Mouse (Mus musculus): ENCODE measurements around the gene Sept9. TPM values are rescaled to one million over a fixed set of nuclear protein-coding genes. Genes with fewer than 3 reads are reported as not detected.
A peak's percentile ranks its signal among the peaks of the same experiment; 100 is the strongest.
"Not testable (repeated sequence)": the region's sequence is repeated elsewhere in the genome, so short reads cannot be mapped to it uniquely, and the experiment has no call there.

Sept9 gene
- polyA plus RNA-seq, 1 experiment from 2014 or later: 165 TPM

GRCm38 (mm10) chr11:117335146-117335545 lies 135.7 kb downstream of the Sept9 start:
- H3K4me1 ChIP-seq: peaks cover 70% of the 10 kb centered on the region
- 94% methylated on average over 2 of the region's 2 CpGs for WGBS
- H3K9ac ChIP-seq: no peak overlapping the region
- peak overlapping the region; percentile 87 for H3K4me2 ChIP-seq (replicated peaks)
- ATAC-seq (ENCODE audit: low FRiP score, low read depth): no peak
- no peak overlapping the region for H3K27ac ChIP-seq
- no peaks in the 10 kb centered on the region for H3K27me3 ChIP-seq (replicated peaks)
- H3K4me3 ChIP-seq: no peak overlapping the region
- H3K9me3 ChIP-seq: no peaks in the 10 kb centered on the region
- H3K36me3 ChIP-seq: peaks cover 2% of the 10 kb centered on the region; the same call in 1 of the 2 replicates

DNA sequence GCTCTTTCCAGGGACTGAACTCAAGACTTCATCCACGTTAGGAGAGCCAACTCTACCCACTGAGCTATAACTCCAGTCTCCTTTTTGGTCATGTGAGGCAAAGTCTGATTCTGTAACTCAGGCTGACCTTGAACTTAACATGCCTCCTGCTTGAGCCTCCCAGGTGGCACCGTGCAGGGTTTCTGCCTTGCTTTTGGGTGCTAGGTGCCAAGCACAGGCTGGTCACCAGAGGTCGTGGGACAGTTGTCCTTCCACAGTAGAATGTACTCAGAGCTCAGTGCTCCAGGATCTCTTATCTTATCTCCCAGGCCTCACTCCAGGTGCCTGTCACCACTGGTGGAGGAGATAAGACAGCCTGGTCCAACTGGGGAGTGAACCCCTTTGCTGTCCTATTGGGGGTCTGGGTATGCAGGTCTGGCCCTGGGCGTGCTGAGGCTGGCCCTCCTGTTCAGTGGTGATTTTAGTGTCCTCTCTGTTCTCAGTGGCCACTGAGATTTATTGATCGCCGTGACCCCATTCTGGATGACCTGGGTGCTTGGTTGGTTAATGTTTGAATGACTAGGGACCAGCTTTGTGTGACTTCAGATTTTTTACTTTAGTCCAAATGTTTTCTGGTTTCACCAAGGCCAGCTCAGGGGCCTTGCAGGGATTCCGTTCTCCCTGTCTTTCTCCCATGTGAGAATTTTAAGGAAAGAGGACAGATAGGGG lies 136.8 kb downstream of the Sept9 start:
- Histone ChIP-seq H3K4me2 (replicated peaks) (no peak overlapping the region; the same call in 1 of the 2 replicates), H3K9me3 (no peaks in the 10 kb centered on the region), H3K4me3 (no peak overlapping the region), H3K36me3 (peaks cover 2% of the 10 kb centered on the region; the same call in 1 of the 2 replicates), H3K27ac (no peak overlapping the region), H3K4me1 (peaks cover 72% of the 10 kb centered on the region), H3K9ac (no peak overlapping the region), H3K27me3 (replicated peaks) (no peaks in the 10 kb centered on the region)
- no peak for ATAC-seq (ENCODE audit: low FRiP score, low read depth)
- WGBS: 82% methylated on average over 7 of the region's 7 CpGs

- Histone ChIP-seq H3K27me3 (replicated peaks) (no peaks in the 10 kb centered on the region), H3K36me3 (peaks cover 2% of the 10 kb centered on the region; the same call in 1 of the 2 replicates), H3K9me3 (no peaks in the 10 kb centered on the region), H3K4me2 (replicated peaks) (no peak overlapping the region), H3K9ac (no peak overlapping the region), H3K27ac (no peak overlapping the region), H3K4me1 (peaks cover 71% of the 10 kb centered on the region), H3K4me3 (no peak overlapping the region)
- no peak for ATAC-seq (ENCODE audit: low FRiP score, low read depth)
- WGBS: 90% methylated on average over 9 of the region's 9 CpGs
Observed at GRCm38 (mm10) chr11:117337749-117338148, 138.3 kb downstream of the Sept9 start.

GRCm38 (mm10) chr11:117338503-117338902 lies 139.0 kb downstream of the Sept9 start:
- no peak overlapping the region for H3K4me2 ChIP-seq (replicated peaks)
- no peak for ATAC-seq (ENCODE audit: low FRiP score, low read depth)
- H3K9me3 ChIP-seq: no peaks in the 10 kb centered on the region
- no peaks in the 10 kb centered on the region for H3K27me3 ChIP-seq (replicated peaks)
- H3K4me1 ChIP-seq: peaks cover 67% of the 10 kb centered on the region
- no peak overlapping the region for H3K9ac ChIP-seq
- no peak overlapping the region for H3K4me3 ChIP-seq
- no peak overlapping the region for H3K27ac ChIP-seq
- WGBS: 71% methylated on average over 8 of the region's 8 CpGs
- H3K36me3 ChIP-seq: peaks cover 2% of the 10 kb centered on the region; the same call in 1 of the 2 replicates

GRCm38 (mm10) chr11:117339050-117339449 lies 139.6 kb downstream of the Sept9 start:
- Histone ChIP-seq H3K36me3 (peaks cover 2% of the 10 kb centered on the region; the same call in 1 of the 2 replicates), H3K4me3 (no peak overlapping the region), H3K9ac (no peak overlapping the region), H3K4me1 (peaks cover 67% of the 10 kb centered on the region), H3K27me3 (replicated peaks) (no peaks in the 10 kb centered on the region), H3K27ac (no peak overlapping the region), H3K4me2 (replicated peaks) (no peak overlapping the region), H3K9me3 (no peaks in the 10 kb centered on the region)
- WGBS: 86% methylated on average over 3 of the region's 3 CpGs
- no peak for ATAC-seq (ENCODE audit: low FRiP score, low read depth)

- Histone ChIP-seq H3K27me3 (replicated peaks) (no peaks in the 10 kb centered on the region), H3K4me3 (no peak overlapping the region), H3K36me3 (peaks cover 2% of the 10 kb centered on the region; the same call in 1 of the 2 replicates), H3K9me3 (no peaks in the 10 kb centered on the region), H3K27ac (peak overlapping the region; percentile 37; the same call in 1 of the 2 replicates), H3K4me1 (peaks cover 72% of the 10 kb centered on the region), H3K4me2 (replicated peaks) (peak overlapping the region; percentile 12; the same call in 1 of the 2 replicates), H3K9ac (peak overlapping the region; percentile 21; the same call in 1 of the 2 replicates)
- WGBS: 22% methylated on average over 7 of the region's 7 CpGs
- 0 out of 2 replicates have a peak, but pooled peaks have one; percentile 26 for ATAC-seq (ENCODE audit: low FRiP score, low read depth)
Observed at GRCm38 (mm10) chr11:117341218-117341617, 141.8 kb downstream of the Sept9 start.

DNA sequence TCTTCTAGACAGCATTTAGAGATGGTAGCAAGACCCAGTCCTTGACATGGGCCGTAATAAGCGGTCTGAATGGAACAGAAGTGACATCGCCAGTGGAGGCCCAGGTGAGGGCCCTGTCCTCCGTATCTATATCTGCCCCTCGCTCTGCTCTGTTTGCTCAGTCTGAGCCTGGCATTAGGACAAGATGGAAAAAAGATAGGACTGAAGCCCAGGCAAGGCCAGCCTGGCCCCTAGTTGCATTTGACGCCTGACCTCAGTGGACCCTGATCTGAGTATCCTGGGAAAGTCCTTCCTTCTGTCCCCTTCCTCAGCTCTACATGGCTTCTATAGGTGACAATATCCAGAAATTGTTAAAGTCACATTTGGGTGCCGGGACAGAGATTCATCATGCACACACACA lies 142.6 kb downstream of the Sept9 start:
- H3K27me3 ChIP-seq (replicated peaks): no peaks in the 10 kb centered on the region
- no peak for ATAC-seq (ENCODE audit: low FRiP score, low read depth)
- H3K27ac ChIP-seq: no peak overlapping the region
- H3K4me3 ChIP-seq: no peak overlapping the region
- WGBS: 96% methylated on average over 7 of the region's 7 CpGs
- no peak overlapping the region for H3K4me2 ChIP-seq (replicated peaks)
- H3K4me1 ChIP-seq: peaks cover 81% of the 10 kb centered on the region
- no peak overlapping the region for H3K9ac ChIP-seq
- H3K9me3 ChIP-seq: no peaks in the 10 kb centered on the region
- H3K36me3 ChIP-seq: peaks cover under 1% of the 10 kb centered on the region; the same call in 1 of the 2 replicates

GRCm38 (mm10) chr11:117342490-117342889 lies 143.0 kb downstream of the Sept9 start:
- H3K4me3 ChIP-seq; H3K4me2 ChIP-seq (replicated peaks); H3K27ac ChIP-seq; H3K36me3 ChIP-seq; H3K27me3 ChIP-seq (replicated peaks); ATAC-seq (ENCODE audit: low FRiP score, low read depth); H3K9me3 ChIP-seq; H3K9ac ChIP-seq: not testable (repeated sequence)
- peaks cover 85% of the 10 kb centered on the region for H3K4me1 ChIP-seq
- WGBS: 93% methylated on average over 6 of the region's 6 CpGs

DNA sequence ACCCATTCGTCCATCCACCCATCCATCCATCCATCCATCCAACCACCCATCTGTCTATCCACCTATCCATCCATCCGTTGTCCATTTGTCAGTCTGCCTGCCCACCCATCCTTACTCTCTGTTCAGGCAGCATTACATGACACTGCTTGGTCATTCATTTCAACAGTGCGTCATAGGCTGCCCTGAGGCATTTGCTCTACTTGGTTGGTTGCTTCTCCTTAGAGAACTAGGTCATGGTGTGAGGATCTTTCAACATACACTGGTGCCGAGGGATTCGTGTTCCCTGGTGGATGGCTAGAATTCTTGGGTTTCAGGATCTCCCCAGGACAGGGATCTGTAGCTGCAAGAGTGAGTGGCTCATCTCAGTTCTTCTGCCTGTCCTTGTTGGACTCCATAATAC lies 144.3 kb downstream of the Sept9 start:
- no peaks in the 10 kb centered on the region for H3K27me3 ChIP-seq (replicated peaks)
- no peaks in the 10 kb centered on the region; the same call in 1 of the 2 replicates for H3K36me3 ChIP-seq
- no peak overlapping the region for H3K4me3 ChIP-seq
- no peak overlapping the region for H3K9ac ChIP-seq
- no peaks in the 10 kb centered on the region for H3K9me3 ChIP-seq
- H3K27ac ChIP-seq: no peak overlapping the region
- peaks cover 85% of the 10 kb centered on the region for H3K4me1 ChIP-seq
- WGBS: 89% methylated on average over 5 of the region's 5 CpGs
- ATAC-seq (ENCODE audit: low FRiP score, low read depth): no peak
- H3K4me2 ChIP-seq (replicated peaks): no peak overlapping the region

GRCm38 (mm10) chr11:117344339-117345021 lies 145.0 kb downstream of the Sept9 start:
- Histone ChIP-seq H3K4me3 (no peak overlapping the region), H3K27me3 (replicated peaks) (no peaks in the 10 kb centered on the region), H3K9ac (peak overlapping the region; percentile 6; the same call in 1 of the 2 replicates), H3K4me2 (replicated peaks) (peak overlapping the region; percentile 34), H3K36me3 (no peaks in the 10 kb centered on the region; the same call in 1 of the 2 replicates), H3K27ac (0 out of 2 replicates have a peak overlapping the region, but pooled peaks have one; percentile 29), H3K4me1 (peaks cover 86% of the 10 kb centered on the region), H3K9me3 (no peaks in the 10 kb centered on the region)
- 58% methylated on average over 11 of the region's 11 CpGs for WGBS
- ATAC-seq (ENCODE audit: low FRiP score, low read depth): no peak

DNA sequence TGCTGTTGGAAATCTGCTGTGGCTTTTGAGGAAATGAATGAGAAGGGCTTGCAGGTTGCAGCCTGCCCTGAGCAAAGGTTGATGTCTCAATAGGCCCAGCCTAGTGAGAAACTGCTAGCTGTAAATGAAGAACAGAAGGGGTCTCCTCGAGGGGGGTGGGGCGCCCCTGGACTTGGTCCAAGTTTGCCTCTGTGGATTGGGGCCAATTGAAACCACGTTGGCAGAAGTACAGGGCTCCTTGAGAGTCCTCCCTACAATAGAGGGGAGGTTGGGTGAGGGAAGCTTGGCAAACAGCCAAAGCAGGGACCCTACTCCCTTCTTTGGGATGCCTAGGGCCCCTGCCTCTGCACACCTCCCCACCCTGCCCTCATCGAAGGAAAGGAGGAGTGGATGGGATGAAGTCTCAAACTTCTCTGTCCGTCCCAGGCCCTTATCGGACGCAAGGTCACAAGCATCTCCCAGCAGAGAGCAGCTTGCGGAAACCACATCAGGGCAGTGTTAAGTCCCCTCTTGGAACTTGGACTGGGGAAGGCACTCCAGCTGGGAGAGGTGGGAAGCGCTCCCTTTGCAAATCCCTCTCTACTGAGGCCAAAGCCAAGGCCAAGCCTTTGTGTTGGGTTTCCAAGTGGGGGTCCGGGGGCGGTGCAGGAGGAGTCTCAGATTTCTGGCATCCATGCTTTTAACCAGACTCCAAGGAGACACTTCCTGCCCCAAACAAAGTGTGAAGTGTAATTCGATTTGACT lies 145.7 kb downstream of the Sept9 start:
- Histone ChIP-seq H3K36me3 (no peaks in the 10 kb centered on the region; the same call in 1 of the 2 replicates), H3K9ac (0 out of 2 replicates have a peak overlapping the region, but pooled peaks have one; percentile 6), H3K27me3 (replicated peaks) (no peaks in the 10 kb centered on the region), H3K9me3 (no peaks in the 10 kb centered on the region), H3K4me2 (replicated peaks) (peak overlapping the region; percentile 34), H3K4me1 (peaks cover 87% of the 10 kb centered on the region), H3K4me3 (no peak overlapping the region), H3K27ac (peak overlapping the region; percentile 71)
- 36% methylated on average over 12 of the region's 12 CpGs for WGBS
- peak; percentile 55 for ATAC-seq (ENCODE audit: low FRiP score, low read depth)
